Mouse (Mus musculus) bone marrow, adult 2 months (tissue): ENCODE measurements around the gene Daam2. TPM values are rescaled to one million over a fixed set of nuclear protein-coding genes. Genes with fewer than 3 reads are reported as not detected.

Experiments
- H3K27ac ChIP-seq: fragments of 200-500 bp; 2 replicates; pipeline ENCODE4 v1.5.1; 2012; ENCODE audit warnings: low read depth, mild to moderate bottlenecking, control low read depth, inconsistent platforms, low read length; ENCODE audit not compliant: control insufficient read depth, poor library complexity, insufficient read depth
- H3K4me1 ChIP-seq: fragments of 200-500 bp; 2 replicates; pipeline ENCODE4 v1.6.1; 2011; ENCODE audit warnings: low read length; ENCODE audit not compliant: control insufficient read depth, insufficient read depth
- H3K4me3 ChIP-seq: fragments of 200-500 bp; replicated peaks from 2 replicates; pipeline ENCODE3; 2011; ENCODE audit warnings: mild to moderate bottlenecking, low read depth, low read length, control low read depth; ENCODE audit not compliant: control insufficient read depth
- CTCF ChIP-seq: fragments of 200-500 bp; IDR thresholded peaks from 2 replicates; pipeline ENCODE4 v1.5.1; 2011; ENCODE audit warnings: low read length, control low read depth; ENCODE audit not compliant: control insufficient read depth, insufficient read depth
- POLR2A ChIP-seq: fragments of 200-500 bp; IDR thresholded peaks from 2 replicates; pipeline ENCODE4 v1.6.1; 2011; ENCODE audit warnings: low read depth, mild to moderate bottlenecking, control low read depth, low read length, borderline replicate concordance; ENCODE audit not compliant: control insufficient read depth
- WGBS: fragments of 180-500 bp; shearing (Covaris S2); methylation state at CpG from one replicate; pipeline ENCODE4 v1.1.7; 2018; 5-methylcytosine and 5-hydroxymethylcytosine counted together
- polyA plus RNA-seq: library from polyadenylated mRNA; stranded (reverse); fragments of >200 nt; gene quantifications from 2 replicates; pipeline ENCODE4 v1.2.4, GENCODE M21; 2011; ENCODE audit warnings: low replicate concordance; ENCODE audit not compliant: missing spikeins, insufficient read depth, insufficient read length

Daam2 gene
- polyA plus RNA-seq, 1 experiment, result 1.4 TPM

DNA sequence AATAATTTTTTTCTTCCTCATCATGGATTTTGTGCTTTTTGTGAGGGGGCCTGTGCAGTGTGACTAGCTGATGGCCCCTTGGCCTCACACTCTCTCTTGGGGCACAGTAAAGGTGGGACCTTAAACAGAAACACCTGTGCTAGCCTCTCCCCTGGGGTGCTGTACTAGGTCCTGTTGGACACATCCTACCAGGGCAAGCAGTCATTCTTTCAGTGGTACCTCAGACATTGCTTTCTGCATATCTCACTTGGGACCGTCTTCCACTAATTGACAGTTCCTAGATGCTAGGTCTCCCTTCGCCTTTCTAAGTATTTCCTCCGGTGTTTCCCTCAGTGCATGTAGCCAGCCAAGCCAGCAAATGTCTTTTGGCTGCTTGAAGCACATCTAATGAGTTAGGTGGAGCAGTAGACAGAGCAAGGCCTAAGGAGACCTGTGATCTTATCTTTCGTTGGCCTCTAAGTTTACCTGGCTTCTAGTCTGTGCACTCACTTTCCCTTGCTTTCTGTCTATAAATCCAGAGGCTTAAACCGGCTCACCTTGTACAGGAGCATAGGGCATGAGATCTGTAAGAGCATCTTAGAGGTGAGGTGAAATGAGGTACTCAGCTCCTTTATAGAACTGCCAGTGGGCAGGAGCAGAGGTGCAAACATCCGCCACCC, 134.5 kb downstream of the Daam2 start:
- TF ChIP-seq POLR2A, result no peak
- no peak for TF ChIP-seq CTCF
- H3K4me1 ChIP-seq, result peaks cover 9% of the 10 kb centered on the region; the same call in 1 of the 2 replicates
- WGBS, result 66% methylated on average over 6 of the region's 6 CpGs
- H3K4me3 ChIP-seq, result peak overlapping the region; percentile 90
- H3K27ac ChIP-seq, result peak overlapping the region; percentile 91

DNA sequence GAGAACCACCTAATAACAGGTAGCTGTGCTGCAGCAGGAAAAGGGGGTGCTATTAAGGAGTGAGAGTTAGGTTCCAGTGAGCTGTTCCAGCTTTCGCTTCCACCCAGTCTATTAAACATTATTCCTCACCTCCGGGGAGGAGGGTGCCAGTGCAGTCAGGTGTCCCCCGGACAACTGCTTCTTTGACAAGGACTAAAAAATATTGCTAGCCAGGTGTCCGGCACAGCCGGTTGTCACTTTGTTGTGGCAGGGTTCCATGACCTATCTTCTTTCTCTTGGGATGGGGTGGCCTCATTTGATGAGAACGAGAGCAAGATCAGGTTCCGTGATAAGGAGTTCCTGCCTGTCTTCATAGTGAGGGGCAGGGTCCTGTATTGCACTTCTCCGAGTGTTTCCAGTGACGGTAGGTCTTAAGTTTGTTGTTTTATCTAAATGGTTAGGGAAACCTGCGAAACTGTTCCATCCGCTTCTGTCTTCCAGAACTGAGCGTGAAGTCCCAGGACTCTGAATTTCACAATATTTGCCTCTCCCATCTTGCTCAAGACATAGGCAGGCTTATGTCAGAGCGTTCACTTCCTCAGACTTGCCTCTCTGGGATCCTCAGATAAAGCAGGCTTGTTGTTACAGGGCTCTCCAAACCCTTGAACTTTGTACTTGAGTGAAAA, 135.3 kb downstream of the Daam2 start:
- peak overlapping the region; percentile 91 for H3K27ac ChIP-seq
- WGBS, result 7% methylated on average over 13 of the region's 13 CpGs
- peaks cover 9% of the 10 kb centered on the region; the same call in 1 of the 2 replicates for H3K4me1 ChIP-seq
- peak overlapping the region; percentile 90 for H3K4me3 ChIP-seq
- TF ChIP-seq CTCF (no peak), POLR2A (no peak)

DNA sequence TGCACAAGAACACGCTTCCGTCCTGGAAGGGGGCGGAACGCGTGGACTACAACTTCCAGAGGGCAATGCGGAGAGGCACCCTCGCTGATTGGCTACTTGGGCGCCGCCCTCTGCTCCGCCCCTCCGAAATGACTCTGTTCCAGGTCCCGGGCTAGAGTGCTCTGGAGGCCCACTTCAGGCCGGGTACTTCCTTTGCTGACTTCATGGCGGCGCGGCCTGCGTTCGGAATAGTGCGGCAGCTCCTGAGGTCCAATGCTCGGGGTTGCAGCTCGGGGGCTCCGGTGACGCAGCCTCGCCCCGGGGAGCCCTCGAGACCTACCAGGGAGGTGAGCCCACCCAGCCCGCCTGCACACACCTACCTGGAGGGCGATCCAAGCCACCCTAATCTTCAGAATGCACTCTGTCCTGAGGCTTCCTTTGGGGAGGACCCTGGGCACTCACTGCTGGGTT, 135.9 kb downstream of the Daam2 start, which contains the start of gene Mocs1:
Mocs1 (plus strand) TSS at position 124 of the 450 bp plus-strand sequence.
- WGBS, result under 1% methylated on average over 28 of the region's 28 CpGs
- Histone ChIP-seq H3K27ac (peak within 1 kb of the TSS; percentile 91), H3K4me3 (peak within 1 kb of the TSS; percentile 90), H3K4me1 (peaks cover 7% of the 10 kb centered on the region; the same call in 1 of the 2 replicates)
- TF ChIP-seq POLR2A, result peak; percentile 98
- TF ChIP-seq CTCF, result 0 out of 2 replicates have a peak, but pooled peaks have one; percentile 1

DNA sequence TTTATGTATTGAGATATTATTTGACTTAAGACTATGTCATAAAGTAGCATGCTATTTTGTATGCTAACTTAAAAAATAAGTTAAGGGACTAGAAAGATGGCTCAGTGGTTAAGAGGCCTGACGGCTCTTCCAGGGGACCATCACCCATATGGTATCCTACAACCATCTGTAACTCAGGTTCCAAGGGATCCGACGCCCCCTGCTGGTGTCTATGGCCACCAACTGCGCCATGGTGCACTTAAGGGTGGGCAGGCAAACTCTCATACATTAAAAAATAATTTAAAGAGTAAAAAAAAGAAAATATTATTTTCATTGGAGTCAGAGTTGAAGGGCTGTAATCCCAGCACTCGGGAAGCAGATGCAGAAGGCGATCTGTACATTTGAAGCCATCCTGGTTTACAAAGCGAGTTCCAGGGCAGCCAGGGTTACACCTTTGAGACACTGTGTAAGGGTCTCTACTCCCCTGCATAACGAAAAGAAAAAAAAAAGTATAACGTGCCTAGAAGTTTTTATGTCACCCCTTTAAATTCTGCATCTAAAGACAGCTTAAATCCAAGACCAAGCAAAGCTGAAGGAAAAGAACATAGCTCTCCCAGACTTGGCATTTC, 136.4 kb downstream of the Daam2 start:
- 19% methylated on average over 9 of the region's 9 CpGs for WGBS
- no peak overlapping the region for H3K4me3 ChIP-seq

DNA sequence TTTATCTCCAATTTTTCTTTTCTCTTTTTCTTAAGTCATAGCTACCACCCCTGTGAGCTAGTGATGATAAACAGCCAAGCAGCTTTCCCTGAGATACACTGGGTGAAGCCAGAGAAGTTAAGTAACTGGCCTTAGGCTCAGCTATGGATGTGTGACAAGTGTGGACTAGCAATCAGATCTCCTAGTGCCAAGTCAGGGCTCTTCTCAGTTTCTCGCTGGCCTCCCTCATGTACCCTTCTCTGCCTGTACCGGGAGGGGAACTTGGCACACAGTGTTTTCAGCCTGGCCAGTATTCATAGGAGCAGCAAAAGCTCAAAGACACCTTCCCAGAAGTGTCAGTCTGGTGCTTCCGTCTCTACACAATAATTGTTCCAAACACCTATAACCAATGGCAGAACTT, 140.3 kb downstream of the Daam2 start:
- TF ChIP-seq POLR2A, result no peak
- TF ChIP-seq CTCF, result no peak
- Histone ChIP-seq H3K27ac (no peak overlapping the region), H3K4me1 (no peaks in the 10 kb centered on the region; the same call in 1 of the 2 replicates), H3K4me3 (no peak overlapping the region)
- whole genome bisulfite sequencing, result 83% methylated on average over 3 of the region's 3 CpGs

More for the DNA sequence above, 136.4 kb downstream of the Daam2 start:
- TF ChIP-seq CTCF (no peak), POLR2A (no peak)
- peaks cover 2% of the 10 kb centered on the region; the same call in 1 of the 2 replicates for H3K4me1 ChIP-seq
- no peak overlapping the region for H3K27ac ChIP-seq

DNA sequence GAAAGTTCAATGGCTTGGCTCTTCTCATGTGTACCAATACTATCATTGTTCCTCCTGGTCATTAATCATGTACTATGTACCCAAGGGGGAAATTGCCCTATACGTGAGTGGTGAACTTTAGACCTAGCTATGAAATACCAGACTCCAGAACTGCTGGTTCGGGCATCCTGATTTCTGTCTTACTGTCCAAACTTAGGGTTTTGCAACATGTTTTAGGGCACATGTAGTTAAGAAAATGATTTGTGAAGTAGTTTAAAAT, 141.1 kb downstream of the Daam2 start:
- TF ChIP-seq CTCF (no peak), POLR2A (no peak)
- Histone ChIP-seq H3K27ac (no peak overlapping the region), H3K4me1 (no peaks in the 10 kb centered on the region; the same call in 1 of the 2 replicates), H3K4me3 (no peak overlapping the region)
- WGBS, result 76% methylated on average over 2 of the region's 2 CpGs

DNA sequence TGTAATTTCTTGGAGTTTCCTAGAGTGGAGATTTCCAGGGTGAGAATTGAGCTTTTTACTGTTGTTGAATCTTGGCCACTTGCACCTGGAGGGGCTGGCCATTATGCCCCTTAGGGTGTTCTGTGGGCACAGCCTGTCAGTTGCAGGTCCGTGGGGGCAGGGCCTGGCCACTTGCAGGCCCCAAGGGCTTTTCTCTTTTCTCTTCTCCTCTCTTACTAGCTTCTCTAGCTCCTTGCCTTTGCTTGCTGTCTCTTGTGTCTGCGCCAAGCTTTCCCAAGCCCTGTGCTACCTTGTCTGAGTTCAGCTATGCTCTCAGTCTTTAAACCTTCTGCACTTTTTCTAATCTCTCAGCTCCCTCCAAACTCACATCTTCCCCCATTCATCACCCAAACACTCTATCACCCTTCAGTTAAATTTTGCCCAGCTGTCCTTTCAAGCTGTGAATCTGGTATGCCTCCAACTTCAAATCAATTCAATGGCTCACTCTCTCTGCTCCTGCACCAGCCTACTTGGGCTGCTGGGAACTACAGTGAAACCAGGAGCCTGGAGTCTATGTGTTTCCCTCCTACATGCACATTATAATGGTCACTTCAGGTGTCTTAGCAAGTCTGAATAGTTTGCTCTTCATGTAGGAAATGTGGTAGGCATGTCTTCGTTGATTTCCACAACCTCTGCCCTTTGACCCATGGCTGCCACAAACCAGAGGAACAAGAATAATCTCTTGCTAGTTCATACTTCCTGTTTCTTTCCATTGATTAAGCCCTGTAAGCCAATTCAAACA, 141.7 kb downstream of the Daam2 start:
- WGBS, result 51% methylated on average over 3 of the region's 3 CpGs
- no peak overlapping the region for H3K27ac ChIP-seq

More for the DNA sequence above, 141.7 kb downstream of the Daam2 start:
- TF ChIP-seq POLR2A (no peak), CTCF (no peak)
- no peaks in the 10 kb centered on the region; the same call in 1 of the 2 replicates for H3K4me1 ChIP-seq
- no peak overlapping the region for H3K4me3 ChIP-seq
